Mouse (Mus musculus): Measurements from ENCODE around the gene Ogfod2. TPM values are rescaled to one million over a fixed set of nuclear protein-coding genes. Genes with fewer than 3 reads are reported as not detected.

The Ogfod2 gene
- polyA plus RNA-seq, 1 experiment: 32.2 TPM

DNA sequence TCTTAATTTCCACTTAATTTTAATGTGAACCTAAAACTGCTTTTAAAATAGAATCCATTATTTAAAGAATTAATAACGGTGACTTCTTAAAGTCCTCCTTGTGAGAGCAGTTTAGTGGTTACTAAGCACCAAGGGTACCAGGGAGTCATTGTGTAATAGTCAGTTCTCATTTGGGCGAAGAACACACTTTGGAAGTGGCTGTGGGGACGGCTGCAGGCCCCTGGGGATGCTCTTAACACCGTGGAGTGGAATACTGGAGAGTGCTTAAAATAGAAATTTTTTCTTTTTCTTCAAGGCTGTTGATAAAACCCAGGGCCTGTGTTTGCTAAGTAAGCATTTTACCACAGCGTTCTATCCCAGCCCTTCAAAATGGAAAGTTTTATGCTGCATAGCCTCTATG, 43.8 kb downstream of the Ogfod2 start:
- DNase-seq (ENCODE audit: low spot score): no peak

- no peak for DNase-seq (ENCODE audit: low spot score)
Observed at GRCm38 (mm10) chr5:124158305-124158704, 46.2 kb downstream of the Ogfod2 start.

GRCm38 (mm10) chr5:124159453-124159852, 47.4 kb downstream of the Ogfod2 start:
- DNase-seq (ENCODE audit: low spot score): no peak

DNA sequence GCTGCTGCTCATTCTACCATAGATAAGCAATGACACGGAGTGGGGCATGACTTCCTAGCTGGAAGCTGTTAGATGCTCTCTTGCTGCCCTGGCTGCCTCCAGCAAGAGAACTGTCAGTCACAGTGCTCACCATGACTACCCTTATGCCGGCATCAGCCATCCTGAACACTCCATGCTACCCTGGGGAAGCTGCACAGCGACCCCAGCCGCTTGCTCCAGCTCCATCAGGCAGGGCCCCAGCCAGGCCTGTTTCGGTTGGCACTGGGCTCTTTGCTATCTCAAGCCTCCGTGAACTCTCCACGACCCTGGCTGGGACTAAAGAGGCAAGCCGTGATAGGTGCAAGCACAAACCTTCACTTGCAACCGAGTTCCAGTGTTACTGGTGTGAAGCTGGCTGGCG, 49.7 kb downstream of the Ogfod2 start:
- no peak for DNase-seq (ENCODE audit: low spot score)

- no peak for DNase-seq (ENCODE audit: low spot score)
Observed at GRCm38 (mm10) chr5:124162577-124162976, 50.5 kb downstream of the Ogfod2 start.

DNA sequence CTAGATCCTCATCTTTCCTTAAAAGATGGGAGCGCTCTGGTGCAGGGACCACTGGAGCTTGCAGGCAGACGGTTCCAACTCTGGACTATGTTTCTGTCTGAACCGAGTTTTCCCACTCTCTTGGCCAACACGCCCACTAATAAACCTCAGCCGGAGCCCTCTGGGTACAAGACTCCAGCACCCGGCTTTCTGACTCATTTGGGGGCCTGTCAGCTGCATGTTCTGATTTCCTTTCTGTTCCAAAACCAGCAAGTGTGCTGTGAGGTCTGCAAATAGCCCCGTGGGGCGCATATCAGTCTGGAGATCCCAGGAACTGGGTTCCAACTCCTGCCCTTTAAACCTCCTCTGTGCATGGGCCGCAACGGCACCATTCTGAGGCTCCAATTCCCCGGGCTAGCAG, 51.3 kb downstream of the Ogfod2 start:
- DNase-seq (ENCODE audit: low spot score): no peak

Other genes with a start within 250 kb of the Ogfod2 start
- 6.3 and 7.2 TPM in 2 replicates for gene Hcar2, start 246.8 kb upstream of the Ogfod2 start, polyA plus RNA-seq (2012; rRNA removed)
- 8.4 and 9.0 TPM in 2 replicates for gene Hcar1, start 232.3 kb upstream of the Ogfod2 start, polyA plus RNA-seq (2012; rRNA removed)
- gene Denr, start 205.1 kb upstream of the Ogfod2 start, polyA plus RNA-seq (2012; rRNA removed): 36.5 and 38.1 TPM in 2 replicates
- gene Gm43518, start 184.9 kb upstream of the Ogfod2 start, polyA plus RNA-seq (2012; rRNA removed): 2.3 and 2.8 TPM in 2 replicates
- 10.9 and 15.4 TPM in 2 replicates for gene Ccdc62, start 181.6 kb upstream of the Ogfod2 start, polyA plus RNA-seq (2012; rRNA removed)
- 53.9 and 54.0 TPM in 2 replicates for gene Hip1r, start 138.7 kb upstream of the Ogfod2 start, polyA plus RNA-seq (2012; rRNA removed)
- 34.2 and 38.8 TPM in 2 replicates for gene Vps37b, start 80.0 kb upstream of the Ogfod2 start, polyA plus RNA-seq (2012; rRNA removed)
- 2.2 and 3.8 TPM in 2 replicates for gene Abcb9, start 16.5 kb upstream of the Ogfod2 start, polyA plus RNA-seq (2012; rRNA removed)
- gene Arl6ip4, start 3.8 kb downstream of the Ogfod2 start, polyA plus RNA-seq (2012; rRNA removed): 62.5 and 67.0 TPM in 2 replicates
- 23.0 and 33.6 TPM in 2 replicates for gene Pitpnm2, start 137.5 kb downstream of the Ogfod2 start, polyA plus RNA-seq (2012; rRNA removed)
- gene Mphosph9, start 215.7 kb downstream of the Ogfod2 start, polyA plus RNA-seq (2012; rRNA removed): 7.2 and 7.7 TPM in 2 replicates
- gene 2810006K23Rik, start 215.8 kb downstream of the Ogfod2 start, polyA plus RNA-seq (2012; rRNA removed): 9.1 and 9.6 TPM in 2 replicates